Comparison of ENCODE assay signal across 27 mouse cellular contexts in the genomic region with DNA sequence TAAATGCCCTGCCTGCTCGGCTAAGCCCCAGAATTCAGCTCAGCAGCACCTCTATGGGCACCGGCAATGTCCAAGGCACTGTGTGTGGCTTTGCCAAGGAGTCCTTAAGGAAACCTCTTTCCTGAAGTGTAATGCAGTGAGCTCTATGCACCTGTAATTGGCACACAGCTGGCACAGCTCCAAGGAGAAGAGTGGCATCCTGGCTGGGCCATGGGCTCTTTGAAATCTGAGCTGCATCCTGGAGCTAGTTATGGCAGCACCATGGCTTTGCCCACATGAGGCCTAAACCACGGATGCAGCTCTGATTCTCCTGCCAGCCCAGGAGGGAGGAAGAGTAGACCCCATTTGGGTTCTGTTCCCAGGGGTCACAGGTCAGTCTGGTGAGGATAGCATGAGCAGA. TPM values are rescaled to one million over a fixed set of nuclear protein-coding genes. Genes with fewer than 3 reads are reported as not detected.
A peak's percentile ranks its signal among the peaks of the same experiment; 100 is the strongest.
DNase-seq lines count a peak whose midpoint lies in the region; ATAC-seq and TF ChIP-seq lines count a peak whose summit lies in the region.
"Had no signal": no experiment of that assay in that cellular context is flagged by ENCODE, and none has a peak within 500 bp of the region (broad histone marks: within the 10 kb centered on the region; RNA-seq: fewer than 3 reads in every experiment).

No protein-coding gene starts in this region.

- H3K4me2 ChIP-seq in heart, embryonic 11.5 days, result no peak overlapping the region
- no peak overlapping the region for H3K4me2 ChIP-seq in heart, embryonic 12.5 days
- no peak overlapping the region for H3K4me2 ChIP-seq in lung, embryonic 15.5 days
- H3K4me2 ChIP-seq: embryonic facial prominence, embryonic 12.5 days; embryonic facial prominence, embryonic 15.5 days; forebrain, embryonic 15.5 days; heart, embryonic 15.5 days; hindbrain, embryonic 12.5 days; hindbrain, embryonic 15.5 days; intestine, embryonic 15.5 days had no signal

- intact Hi-C loops in gastrocnemius, adult 2 months (cut with DNase I), result loop anchor here (5.0 kb wide), 1 partner anchor 130 kb away; no protein-coding TSS in a partner anchor

- no peak for TF ChIP-seq CTCF in gastrocnemius, adult 2 months (IDR thresholded peaks at IDR 0.05)

- H3K36me3 ChIP-seq in heart, embryonic 11.5 days (ENCODE audit: control insufficient read depth, insufficient read depth, low read length), result no peaks in the 10 kb centered on the region
- H3K36me3 ChIP-seq in heart, embryonic 12.5 days, result no peaks in the 10 kb centered on the region
- H3K36me3 ChIP-seq in lung, embryonic 15.5 days, result no peaks in the 10 kb centered on the region
- H3K36me3 ChIP-seq: embryonic facial prominence, embryonic 12.5 days; embryonic facial prominence, embryonic 15.5 days; forebrain, embryonic 15.5 days; G1E; heart, embryonic 15.5 days; hindbrain, embryonic 12.5 days; hindbrain, embryonic 15.5 days; intestine, embryonic 15.5 days had no signal

- H3K9ac ChIP-seq in heart, embryonic 11.5 days (ENCODE audit: low read depth, low read length), result no peak overlapping the region
- no peak overlapping the region for H3K9ac ChIP-seq in heart, embryonic 12.5 days
- no peak overlapping the region for H3K9ac ChIP-seq in lung, embryonic 15.5 days
- H3K9ac ChIP-seq: embryonic facial prominence, embryonic 12.5 days; embryonic facial prominence, embryonic 15.5 days; forebrain, embryonic 15.5 days; heart, embryonic 15.5 days; hindbrain, embryonic 12.5 days; hindbrain, embryonic 15.5 days; intestine, embryonic 15.5 days had no signal

- H3K27me3 ChIP-seq in heart, embryonic 11.5 days (ENCODE audit: control insufficient read depth, insufficient read depth, low read length), result no peaks in the 10 kb centered on the region
- no peaks in the 10 kb centered on the region for H3K27me3 ChIP-seq in heart, embryonic 12.5 days (replicated peaks)
- no peaks in the 10 kb centered on the region for H3K27me3 ChIP-seq in lung, embryonic 15.5 days
- H3K27me3 ChIP-seq: embryonic facial prominence, embryonic 12.5 days; embryonic facial prominence, embryonic 15.5 days; forebrain, embryonic 15.5 days; heart, embryonic 15.5 days; hindbrain, embryonic 12.5 days; hindbrain, embryonic 15.5 days; intestine, embryonic 15.5 days; Patski had no signal

- peaks cover 41% of the 10 kb centered on the region for H3K4me1 ChIP-seq in heart, embryonic 11.5 days (ENCODE audit: control insufficient read depth, insufficient read depth, low read length)
- H3K4me1 ChIP-seq in heart, embryonic 12.5 days (replicated peaks), result peaks cover 43% of the 10 kb centered on the region
- peaks cover 13% of the 10 kb centered on the region; the same call in 1 of the 2 replicates for H3K4me1 ChIP-seq in lung, embryonic 15.5 days
- H3K4me1 ChIP-seq: forebrain, embryonic 15.5 days; hindbrain, embryonic 15.5 days had no signal

- no peak overlapping the region for H3K4me3 ChIP-seq in gastrocnemius, adult 2 months
- no peak overlapping the region for H3K4me3 ChIP-seq in heart, embryonic 11.5 days (ENCODE audit: low read depth, low read length)
- H3K4me3 ChIP-seq in heart, embryonic 12.5 days, result no peak overlapping the region
- H3K4me3 ChIP-seq in lung, embryonic 15.5 days, result no peak overlapping the region
- H3K4me3 ChIP-seq: embryonic facial prominence, embryonic 12.5 days; embryonic facial prominence, embryonic 15.5 days; forebrain, embryonic 15.5 days; heart, embryonic 15.5 days; hindbrain, embryonic 12.5 days; hindbrain, embryonic 15.5 days; intestine, embryonic 15.5 days had no signal

- 75% methylated on average over 3 of the region's 3 CpGs for WGBS in heart, embryonic 11.5 days (ENCODE audit: insufficient replicate concordance)
- 81% methylated on average over 3 of the region's 3 CpGs for WGBS in heart, embryonic 12.5 days
- WGBS in lung, embryonic 15.5 days, result 68% methylated on average over 3 of the region's 3 CpGs

- no peaks in the 10 kb centered on the region for H3K9me3 ChIP-seq in heart, embryonic 11.5 days (replicated peaks; ENCODE audit: control insufficient read depth, low read length)
- H3K9me3 ChIP-seq in heart, embryonic 12.5 days (replicated peaks), result no peaks in the 10 kb centered on the region
- H3K9me3 ChIP-seq in lung, embryonic 15.5 days, result no peaks in the 10 kb centered on the region
- H3K9me3 ChIP-seq: embryonic facial prominence, embryonic 12.5 days; embryonic facial prominence, embryonic 15.5 days; forebrain, embryonic 15.5 days; G1E; heart, embryonic 15.5 days; hindbrain, embryonic 12.5 days; hindbrain, embryonic 15.5 days; intestine, embryonic 15.5 days had no signal

- DNase-seq in gastrocnemius, adult 2 months, result peak; percentile 71
- DNase-seq in gastrocnemius, postnatal 25 days, result no peak
- DNase-seq in lung, postnatal 25 days (ENCODE audit: low spot score), result no peak
- DNase-seq in ovary, postnatal 36 days (ENCODE audit: low spot score), result no peak
- DNase-seq: adrenal gland, postnatal 10 days; adrenal gland, postnatal 36 days; B cell, adult 2 months; cerebellum, adult 11 months; cerebellum, adult 2 months; cerebellum, adult 9-11 months; gastrocnemius, postnatal 36 days; heart, postnatal 14 days; heart, postnatal 4 days; kidney, adult 11 months had no signal

- peak overlapping the region; percentile 89 for H3K27ac ChIP-seq in gastrocnemius, adult 2 months
- H3K27ac ChIP-seq in heart, embryonic 11.5 days (ENCODE audit: low read depth, low read length), result peak overlapping the region; percentile 29; the same call in 1 of the 2 replicates
- H3K27ac ChIP-seq in heart, embryonic 12.5 days (ENCODE audit: poor library complexity, severe bottlenecking), result no peak overlapping the region
- H3K27ac ChIP-seq in lung, embryonic 15.5 days, result no peak overlapping the region
- H3K27ac ChIP-seq: embryonic facial prominence, embryonic 12.5 days; embryonic facial prominence, embryonic 15.5 days; forebrain, embryonic 15.5 days; heart, embryonic 15.5 days; hindbrain, embryonic 12.5 days; hindbrain, embryonic 15.5 days; intestine, embryonic 15.5 days had no signal

- no peak; the same call in 1 of the 2 replicates for ATAC-seq in heart, embryonic 11.5 days (replicated peaks; ENCODE audit: insufficient number of reproducible peaks, low FRiP score, low TSS enrichment)
- ATAC-seq in heart, embryonic 12.5 days (ENCODE audit: insufficient number of reproducible peaks, low FRiP score), result no peak
- ATAC-seq in lung, embryonic 15.5 days (ENCODE audit: borderline replicate concordance, extremely low read depth, low FRiP score, low TSS enrichment), result 0 out of 2 replicates have a peak, but pooled peaks have one; percentile 27
- ATAC-seq: forebrain, embryonic 15.5 days; intestine, embryonic 15.5 days; Patski had no signal

RNA-seq across cellular contexts. Expression of a gene that starts 16.1 kb away (rescaled TPM):
- total RNA-seq in gastrocnemius, adult 2 months (2021), result 10 to 100 TPM; 15.9 to 20.9 TPM
- total RNA-seq in gastrocnemius, postnatal 25 days (2021), result 10 to 100 TPM; 52.3 to 77.1 TPM
- 38.7 and 38.8 TPM in 2 replicates for polyA plus RNA-seq in heart, embryonic 11.5 days (2014; fragmentation: Nextera tagmentation; extraction: Ambion mirVana)
- 53.3 and 54.7 TPM in 2 replicates for polyA plus RNA-seq in heart, embryonic 12.5 days (2016; fragmentation: Nextera tagmentation; extraction: Ambion mirVana)
- polyA plus RNA-seq in lung, embryonic 15.5 days (2015; fragmentation: Nextera tagmentation; extraction: Ambion mirVana), result 76.4 and 78.9 TPM in 2 replicates
- total RNA-seq: granulocyte monocyte progenitor cell, adult 5-6 weeks had no signal

Comparison
In these comparisons a context has a peak if more than half of its experiments do, and no peak if none do; other contexts are left out.
1. H3K27ac ChIP-seq: peak in gastrocnemius, adult 2 months (single experiment) and heart, embryonic 11.5 days (single experiment); none in heart, embryonic 12.5 days (single experiment) and lung, embryonic 15.5 days (single experiment).